Mouse (Mus musculus) CD8-positive naive resting alpha-beta T cell, adult 2 months (primary cell): Measurements from ENCODE around the gene Olfr1249.
"Not testable (repeated sequence)": the region's sequence is repeated elsewhere in the genome, so short reads cannot be mapped to it uniquely, and the experiment has no call there.

ENCODE experiments used
- DNase-seq, 2 experiments: peaks; one replicate each; pipeline ENCODE4 v3.0.0; 2022; ENCODE audit warnings: low read depth in 2 of 2, low spot score in 2 of 2

Olfr1249 gene

DNA sequence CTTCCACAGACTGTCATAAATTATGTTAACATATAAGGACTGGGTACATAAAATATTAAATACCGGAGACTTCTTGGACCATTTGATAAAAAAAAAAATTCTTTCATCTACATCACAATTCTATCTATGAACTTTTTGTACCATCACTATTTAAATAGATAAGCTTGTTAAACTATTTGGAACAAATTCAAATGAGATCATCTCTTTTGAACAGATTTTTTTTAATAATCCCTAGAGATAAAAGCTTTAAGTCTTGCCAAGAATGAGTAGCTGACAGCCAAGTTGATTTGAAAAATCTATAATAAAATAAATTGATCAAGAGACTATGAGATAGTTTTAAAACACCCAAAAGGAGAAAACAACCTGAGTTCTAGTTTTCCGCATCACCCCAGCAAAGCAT lies at the start of gene Olfr1249:
Gene Olfr1249 (minus strand): TSS at position 101 of the 400 bp plus-strand sequence.
- no peak for DNase-seq

DNA sequence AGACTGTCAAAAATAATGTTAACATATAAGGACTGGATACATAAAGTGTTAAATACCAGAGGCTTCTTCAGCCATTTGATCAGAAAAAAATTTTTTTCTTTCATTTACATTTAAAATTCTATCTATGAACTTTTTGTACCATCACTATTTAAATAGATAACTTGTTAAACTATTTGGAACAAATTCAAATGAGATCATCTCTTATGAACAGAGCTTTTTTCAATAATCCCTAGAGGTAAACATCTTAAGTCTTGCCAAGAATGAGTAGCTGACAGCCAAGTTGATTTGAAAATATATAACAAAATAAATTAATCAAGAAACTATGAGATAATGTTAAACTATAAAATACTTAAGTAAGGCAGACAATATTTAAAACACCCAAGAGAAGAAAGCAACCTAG lies 37.1 kb upstream of the Olfr1249 start, which contains the start of gene Olfr1251:
Gene Olfr1251 (minus strand): TSS at position 101 of the 400 bp plus-strand sequence.
- no peak for DNase-seq

DNA sequence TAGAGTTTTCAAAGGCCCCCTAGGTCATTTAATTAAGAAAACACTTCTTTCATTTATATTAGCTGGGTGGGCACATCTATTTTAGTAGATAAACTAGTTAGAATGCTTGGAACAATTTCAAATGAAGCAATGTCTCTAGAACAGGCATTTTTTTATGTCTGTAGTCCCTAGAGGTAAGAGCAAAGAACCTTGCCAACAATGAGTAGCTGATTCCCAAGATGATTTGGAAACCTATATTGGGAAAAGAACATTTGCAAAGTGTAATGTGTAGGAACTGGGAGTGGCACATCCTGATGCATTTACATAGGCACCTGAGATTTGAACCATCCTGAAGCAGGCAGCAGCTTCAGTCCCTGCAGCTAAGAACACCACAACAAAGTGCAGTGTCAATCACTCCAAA lies 26.6 kb upstream of the Olfr1249 start, which contains the start of gene Olfr1250:
Gene Olfr1250 (minus strand): TSS at position 101 of the 400 bp plus-strand sequence.
- no peak for DNase-seq

DNA sequence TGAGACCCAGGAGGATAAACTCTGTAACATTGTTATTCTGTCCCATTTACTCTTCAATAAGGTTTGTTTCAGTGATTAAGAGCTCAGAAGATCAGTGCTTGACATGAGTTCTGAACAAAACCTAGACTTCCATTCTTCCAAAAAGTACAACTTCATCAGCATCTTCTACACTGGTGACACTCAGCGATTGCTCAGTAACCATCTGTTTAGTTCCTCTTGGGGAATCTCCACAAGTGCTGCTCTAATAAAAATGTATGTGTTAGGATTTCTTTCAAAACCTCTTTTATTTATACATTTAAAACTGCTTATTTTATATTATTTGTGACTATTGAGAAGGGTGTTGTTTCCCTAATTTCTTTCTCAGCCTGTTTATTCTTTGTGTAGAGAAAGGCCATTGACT lies 16.6 kb downstream of the Olfr1249 start, which contains the start of gene Olfr1248:
Gene Olfr1248 (minus strand): TSS at position 101 of the 400 bp plus-strand sequence.
- DNase-seq = not testable (repeated sequence)

DNA sequence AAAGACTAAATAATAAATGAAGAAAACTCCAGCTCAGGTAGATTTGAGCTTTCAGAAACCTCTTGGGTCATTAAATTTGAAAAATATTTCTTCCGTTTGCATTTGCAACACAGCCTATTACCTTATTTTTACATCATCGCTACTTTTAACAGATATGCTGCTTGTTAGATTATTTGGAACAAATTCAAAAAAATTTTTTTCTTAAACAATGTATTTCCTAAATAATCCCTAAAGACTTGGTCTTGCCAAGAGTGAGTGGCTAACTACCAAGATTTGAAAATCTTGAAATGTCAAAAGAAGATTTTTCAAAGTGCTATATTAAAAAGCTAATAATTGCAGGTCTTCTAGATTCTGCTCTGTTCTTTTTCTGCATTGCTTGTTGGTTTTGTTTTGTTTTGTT lies 20.8 kb downstream of the Olfr1249 start, which contains the start of gene Olfr1247:
Gene Olfr1247 (minus strand): TSS at position 101 of the 400 bp plus-strand sequence.
- DNase-seq = no peak

DNA sequence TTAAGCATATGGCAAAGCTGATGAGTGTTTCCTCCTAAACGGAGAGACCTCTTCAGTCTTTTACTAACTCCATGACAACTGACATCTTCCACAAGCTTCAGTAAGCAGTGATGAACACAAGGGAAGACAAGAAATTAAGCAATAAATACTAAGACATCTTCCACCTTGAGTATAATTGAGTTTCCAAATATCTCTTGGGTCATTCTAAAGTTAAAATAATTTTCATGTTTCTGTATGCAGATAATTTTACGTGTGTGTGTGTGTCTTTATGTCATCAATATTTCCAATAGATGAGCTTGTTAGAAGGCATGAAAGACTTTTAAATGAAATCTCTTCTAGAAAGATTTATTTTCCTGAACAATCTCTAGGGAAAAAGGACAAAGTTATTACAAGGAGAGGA lies 41.7 kb downstream of the Olfr1249 start, which contains the start of gene Olfr1246:
Gene Olfr1246 (minus strand): TSS at position 101 of the 400 bp plus-strand sequence.
- DNase-seq = no peak
